Mouse (Mus musculus): Measurements from ENCODE around the gene Gnaq. TPM values are rescaled to one million over a fixed set of nuclear protein-coding genes. Genes with fewer than 3 reads are reported as not detected.

Gnaq gene
- polyA plus RNA-seq, 1 experiment from 2014 or later = 30.3 TPM

GRCm38 (mm10) chr19:16214946-16215345 lies 82.3 kb downstream of the Gnaq start:
- H3K4me3 ChIP-seq = no peak overlapping the region
- WGBS = 82% methylated on average over 6 of the region's 6 CpGs
- no peaks in the 10 kb centered on the region for H3K27me3 ChIP-seq
- no peak for ATAC-seq (ENCODE audit: low FRiP score, low read depth)
- H3K36me3 ChIP-seq = peaks cover 7% of the 10 kb centered on the region; the same call in 1 of the 2 replicates
- H3K4me1 ChIP-seq = 0 out of 2 replicates have a peak, but pooled peaks cover 8% of the 10 kb centered on the region
- H3K4me2 ChIP-seq (replicated peaks) = no peak overlapping the region
- no peaks in the 10 kb centered on the region for H3K9me3 ChIP-seq
- H3K9ac ChIP-seq = no peak overlapping the region
- no peak overlapping the region for H3K27ac ChIP-seq

- H3K4me2 ChIP-seq (replicated peaks) = no peak overlapping the region
- ATAC-seq (ENCODE audit: low FRiP score, low read depth) = no peak
- H3K27ac ChIP-seq = no peak overlapping the region
- no peak overlapping the region for H3K4me3 ChIP-seq
- H3K9ac ChIP-seq = no peak overlapping the region
- WGBS = 84% methylated on average over 2 of the region's 2 CpGs
- peaks cover 9% of the 10 kb centered on the region; the same call in 1 of the 2 replicates for H3K36me3 ChIP-seq
- H3K27me3 ChIP-seq = no peaks in the 10 kb centered on the region
- no peaks in the 10 kb centered on the region for H3K9me3 ChIP-seq
- H3K4me1 ChIP-seq = 0 out of 2 replicates have a peak, but pooled peaks cover 8% of the 10 kb centered on the region
Observed at GRCm38 (mm10) chr19:16215430-16216016, 82.9 kb downstream of the Gnaq start.

- H3K4me2 ChIP-seq (replicated peaks) = no peak overlapping the region
- H3K9me3 ChIP-seq = no peaks in the 10 kb centered on the region
- ATAC-seq (ENCODE audit: low FRiP score, low read depth) = no peak
- no peak overlapping the region for H3K27ac ChIP-seq
- H3K36me3 ChIP-seq = peaks cover 13% of the 10 kb centered on the region
- no peak overlapping the region for H3K9ac ChIP-seq
- WGBS = 77% methylated on average over 4 of the region's 4 CpGs
- no peaks in the 10 kb centered on the region for H3K27me3 ChIP-seq
- 0 out of 2 replicates have a peak, but pooled peaks cover 4% of the 10 kb centered on the region for H3K4me1 ChIP-seq
- H3K4me3 ChIP-seq = no peak overlapping the region
Observed at GRCm38 (mm10) chr19:16219978-16220377, 87.3 kb downstream of the Gnaq start.

GRCm38 (mm10) chr19:16222526-16222925 lies 89.9 kb downstream of the Gnaq start:
- 0 out of 2 replicates have a peak, but pooled peaks cover 4% of the 10 kb centered on the region for H3K4me1 ChIP-seq
- no peak overlapping the region for H3K27ac ChIP-seq
- H3K27me3 ChIP-seq = no peaks in the 10 kb centered on the region
- WGBS = 72% methylated on average over 3 of the region's 3 CpGs
- H3K4me2 ChIP-seq (replicated peaks) = no peak overlapping the region
- H3K9me3 ChIP-seq = no peaks in the 10 kb centered on the region
- H3K9ac ChIP-seq = no peak overlapping the region
- H3K36me3 ChIP-seq = peaks cover 27% of the 10 kb centered on the region
- no peak overlapping the region for H3K4me3 ChIP-seq
- ATAC-seq (ENCODE audit: low FRiP score, low read depth) = no peak

- no peaks in the 10 kb centered on the region for H3K27me3 ChIP-seq
- no peak overlapping the region for H3K27ac ChIP-seq
- H3K36me3 ChIP-seq = peaks cover 27% of the 10 kb centered on the region
- H3K4me3 ChIP-seq = no peak overlapping the region
- no peak overlapping the region for H3K9ac ChIP-seq
- no peak for ATAC-seq (ENCODE audit: low FRiP score, low read depth)
- WGBS = 95% methylated on average over 3 of the region's 3 CpGs
- H3K4me1 ChIP-seq = 0 out of 2 replicates have a peak, but pooled peaks cover 3% of the 10 kb centered on the region
- H3K4me2 ChIP-seq (replicated peaks) = no peak overlapping the region
- no peaks in the 10 kb centered on the region for H3K9me3 ChIP-seq
Observed at GRCm38 (mm10) chr19:16223126-16223525, 90.5 kb downstream of the Gnaq start.

GRCm38 (mm10) chr19:16224831-16225230 lies 92.2 kb downstream of the Gnaq start:
- H3K36me3 ChIP-seq = peaks cover 22% of the 10 kb centered on the region
- no peak for ATAC-seq (ENCODE audit: low FRiP score, low read depth)
- 67% methylated on average over 2 of the region's 2 CpGs for WGBS

GRCm38 (mm10) chr19:16231584-16231983 lies 99.0 kb downstream of the Gnaq start:
- WGBS = 64% methylated on average over 1 of the region's 1 CpGs
- no peak overlapping the region for H3K4me2 ChIP-seq (replicated peaks)
- H3K27me3 ChIP-seq = no peaks in the 10 kb centered on the region
- no peak overlapping the region for H3K9ac ChIP-seq
- no peaks in the 10 kb centered on the region for H3K4me1 ChIP-seq
- H3K9me3 ChIP-seq = no peaks in the 10 kb centered on the region
- H3K27ac ChIP-seq = no peak overlapping the region
- no peak overlapping the region for H3K4me3 ChIP-seq
- ATAC-seq (ENCODE audit: low FRiP score, low read depth) = no peak
- H3K36me3 ChIP-seq = peaks cover 3% of the 10 kb centered on the region

More at GRCm38 (mm10) chr19:16224831-16225230, 92.2 kb downstream of the Gnaq start:
- no peaks in the 10 kb centered on the region for H3K4me1 ChIP-seq
- H3K27me3 ChIP-seq = no peaks in the 10 kb centered on the region
- H3K27ac ChIP-seq = no peak overlapping the region
- H3K9ac ChIP-seq = no peak overlapping the region
- no peak overlapping the region for H3K4me2 ChIP-seq (replicated peaks)
- H3K9me3 ChIP-seq = no peaks in the 10 kb centered on the region
- no peak overlapping the region for H3K4me3 ChIP-seq

- no peak overlapping the region for H3K4me3 ChIP-seq
- H3K27ac ChIP-seq = no peak overlapping the region
- H3K4me2 ChIP-seq (replicated peaks) = no peak overlapping the region
- no peak for ATAC-seq (ENCODE audit: low FRiP score, low read depth)
- no peaks in the 10 kb centered on the region for H3K9me3 ChIP-seq
- no peaks in the 10 kb centered on the region for H3K36me3 ChIP-seq
- 92% methylated on average over 8 of the region's 8 CpGs for WGBS
- H3K4me1 ChIP-seq = peaks cover 34% of the 10 kb centered on the region
- H3K27me3 ChIP-seq = no peaks in the 10 kb centered on the region
- H3K9ac ChIP-seq = no peak overlapping the region
Observed at GRCm38 (mm10) chr19:16235594-16235993, 103.0 kb downstream of the Gnaq start.

- Histone ChIP-seq H3K4me1 (peaks cover 41% of the 10 kb centered on the region), H3K9ac (no peak overlapping the region), H3K27me3 (no peaks in the 10 kb centered on the region), H3K36me3 (no peaks in the 10 kb centered on the region), H3K9me3 (no peaks in the 10 kb centered on the region), H3K4me2 (replicated peaks) (no peak overlapping the region), H3K4me3 (no peak overlapping the region), H3K27ac (no peak overlapping the region)
- 94% methylated on average over 1 of the region's 1 CpGs for WGBS
- no peak for ATAC-seq (ENCODE audit: low FRiP score, low read depth)
Observed at GRCm38 (mm10) chr19:16237034-16237433, 104.4 kb downstream of the Gnaq start.

GRCm38 (mm10) chr19:16238072-16238471 lies 105.4 kb downstream of the Gnaq start:
- Histone ChIP-seq H3K4me3 (no peak overlapping the region), H3K27me3 (no peaks in the 10 kb centered on the region), H3K9me3 (no peaks in the 10 kb centered on the region), H3K4me2 (replicated peaks) (no peak overlapping the region), H3K36me3 (no peaks in the 10 kb centered on the region), H3K4me1 (peaks cover 41% of the 10 kb centered on the region), H3K27ac (0 out of 2 replicates have a peak overlapping the region, but pooled peaks have one; percentile 3), H3K9ac (no peak overlapping the region)
- WGBS = 71% methylated on average over 4 of the region's 4 CpGs
- no peak for ATAC-seq (ENCODE audit: low FRiP score, low read depth)

- Histone ChIP-seq H3K4me3 (no peak overlapping the region), H3K36me3 (no peaks in the 10 kb centered on the region), H3K4me2 (replicated peaks) (no peak overlapping the region), H3K9ac (no peak overlapping the region), H3K9me3 (no peaks in the 10 kb centered on the region), H3K27ac (peak overlapping the region; percentile 3; the same call in 1 of the 2 replicates), H3K4me1 (peaks cover 44% of the 10 kb centered on the region), H3K27me3 (no peaks in the 10 kb centered on the region)
- 9% methylated on average over 2 of the region's 2 CpGs for WGBS
- no peak for ATAC-seq (ENCODE audit: low FRiP score, low read depth)
Observed at GRCm38 (mm10) chr19:16238512-16238911, 105.9 kb downstream of the Gnaq start.

- ATAC-seq (ENCODE audit: low FRiP score, low read depth) = no peak
Observed at GRCm38 (mm10) chr19:16242708-16243107, 110.1 kb downstream of the Gnaq start.

GRCm38 (mm10) chr19:16249025-16249424 lies 116.4 kb downstream of the Gnaq start:
- Histone ChIP-seq H3K9ac (no peak overlapping the region), H3K4me1 (peaks cover 21% of the 10 kb centered on the region), H3K9me3 (no peaks in the 10 kb centered on the region), H3K27me3 (no peaks in the 10 kb centered on the region), H3K36me3 (no peaks in the 10 kb centered on the region), H3K4me2 (replicated peaks) (no peak overlapping the region), H3K27ac (no peak overlapping the region), H3K4me3 (no peak overlapping the region)
- ATAC-seq (ENCODE audit: low FRiP score, low read depth) = no peak
- 89% methylated on average over 2 of the region's 2 CpGs for WGBS

More at GRCm38 (mm10) chr19:16242708-16243107, 110.1 kb downstream of the Gnaq start:
- peaks cover 36% of the 10 kb centered on the region for H3K4me1 ChIP-seq
- H3K9ac ChIP-seq = no peak overlapping the region
- no peak overlapping the region for H3K4me2 ChIP-seq (replicated peaks)
- H3K36me3 ChIP-seq = no peaks in the 10 kb centered on the region
- no peak overlapping the region for H3K27ac ChIP-seq
- H3K4me3 ChIP-seq = no peak overlapping the region
- 63% methylated on average over 3 of the region's 3 CpGs for WGBS
- H3K9me3 ChIP-seq = no peaks in the 10 kb centered on the region
- no peaks in the 10 kb centered on the region for H3K27me3 ChIP-seq

Data from limb, embryonic 13.5 days (tissue).